ENCODE assay signal across 25 mouse cellular contexts in genomic region chr2:3108834-3109233, GRCm38 (mm10). TPM values are rescaled to one million over a fixed set of nuclear protein-coding genes. Genes with fewer than 3 reads are reported as not detected.
DNase-seq lines count a peak whose midpoint lies in the region; ATAC-seq and TF ChIP-seq lines count a peak whose summit lies in the region.
"Had no signal": no experiment of that assay in that cellular context is flagged by ENCODE, and none has a peak within 500 bp of the region (broad histone marks: within the 10 kb centered on the region; RNA-seq: fewer than 3 reads in every experiment).

No protein-coding gene starts in this region.

- peak; percentile 94 for DNase-seq in heart, adult 11 months
- DNase-seq in heart, postnatal 36 days = no peak
- DNase-seq in kidney, adult 2 months = peak; percentile 36
- DNase-seq in kidney, adult 8-10 months = no peak
- DNase-seq in lung, postnatal 0 days (ENCODE audit: low spot score) = no peak
- no peak for DNase-seq in lung, postnatal 10 days
- DNase-seq in layer of hippocampus, adult 11-12 months (ENCODE audit: low spot score) = no peak
- DNase-seq: adrenal gland, postnatal 10 days; adrenal gland, postnatal 36 days; B cell, adult 2 months; cerebellum, adult 18-20 months; cerebellum, adult 9-10 months; cerebellum, postnatal 14 days; gastrocnemius, postnatal 14 days had no signal

- no peak overlapping the region for H3K4me3 ChIP-seq in kidney, adult 2 months (ENCODE audit: insufficient read depth, low read depth, low read length)
- H3K4me3 ChIP-seq in lung, postnatal 0 days (ENCODE audit: low read depth, low read length) = no peak overlapping the region
- H3K4me3 ChIP-seq: forebrain, embryonic 10.5 days; forebrain, embryonic 13.5 days; heart, embryonic 12.5 days; heart, embryonic 15.5 days; hindbrain, embryonic 10.5 days; hindbrain, embryonic 13.5 days had no signal

- TF ChIP-seq POLR2A in kidney, adult 2 months (IDR thresholded peaks at IDR 0.05; ENCODE audit: low read depth, low read length) = no peak

- H3K4me1 ChIP-seq in kidney, adult 2 months (ENCODE audit: control insufficient read depth, insufficient read depth, low read length) = no peaks in the 10 kb centered on the region
- H3K4me1 ChIP-seq in lung, postnatal 0 days (ENCODE audit: insufficient read depth, low read depth, low read length) = no peaks in the 10 kb centered on the region
- H3K4me1 ChIP-seq: forebrain, embryonic 10.5 days; forebrain, embryonic 13.5 days; heart, embryonic 15.5 days; hindbrain, embryonic 10.5 days; hindbrain, embryonic 13.5 days had no signal

- peak overlapping the region; percentile 60; the same call in 1 of the 2 replicates for H3K27ac ChIP-seq in kidney, adult 2 months (ENCODE audit: insufficient read depth, low read depth, low read length)
- H3K27ac ChIP-seq in lung, postnatal 0 days (ENCODE audit: low read length) = no peak overlapping the region
- H3K27ac ChIP-seq: forebrain, embryonic 10.5 days; forebrain, embryonic 13.5 days; heart, embryonic 15.5 days; hindbrain, embryonic 10.5 days; hindbrain, embryonic 13.5 days had no signal

- intact Hi-C loops in heart, postnatal 36 days (cut with DNase I) = no loop called here

- no peak for ATAC-seq in lung, postnatal 0 days
- ATAC-seq: forebrain, embryonic 13.5 days; forebrain, embryonic 16.5 days; hindbrain, embryonic 16.5 days; Patski had no signal

- no peak for TF ChIP-seq CTCF in kidney, adult 2 months (conservative IDR thresholded peaks at IDR 0.05; ENCODE audit: insufficient read depth, insufficient read length, low read depth, low read length)
- TF ChIP-seq CTCF in lung, postnatal 0 days (IDR thresholded peaks at IDR 0.05) = no peak

- no peak overlapping the region for H3K4me2 ChIP-seq in lung, postnatal 0 days (replicated peaks; ENCODE audit: low read depth, low read length)
- H3K4me2 ChIP-seq: forebrain, embryonic 13.5 days; heart, embryonic 12.5 days; heart, embryonic 15.5 days; hindbrain, embryonic 13.5 days had no signal

- peak; percentile 77 for TF ChIP-seq EP300 in lung, postnatal 0 days (IDR thresholded peaks at IDR 0.05)

- no peaks in the 10 kb centered on the region for H3K27me3 ChIP-seq in kidney, adult 2 months (replicated peaks; ENCODE audit: control insufficient read depth, insufficient read depth, low read length)
- no peaks in the 10 kb centered on the region for H3K27me3 ChIP-seq in lung, postnatal 0 days (replicated peaks; ENCODE audit: insufficient read depth, low read length)
- H3K27me3 ChIP-seq: CH12.LX; forebrain, embryonic 13.5 days; heart, embryonic 12.5 days; heart, embryonic 15.5 days; hindbrain, embryonic 13.5 days had no signal

- H3K9ac ChIP-seq in lung, postnatal 0 days (replicated peaks; ENCODE audit: low read depth) = no peak overlapping the region
- H3K9ac ChIP-seq: forebrain, embryonic 13.5 days; heart, embryonic 12.5 days; heart, embryonic 15.5 days; hindbrain, embryonic 13.5 days had no signal

- WGBS in kidney, adult 2 months = 70% methylated on average over 1 of the region's 1 CpGs
- WGBS in lung, postnatal 0 days = 56% methylated on average over 1 of the region's 1 CpGs

- H3K9me3 ChIP-seq in lung, postnatal 0 days (ENCODE audit: low read length) = no peaks in the 10 kb centered on the region
- H3K9me3 ChIP-seq: forebrain, embryonic 10.5 days; forebrain, embryonic 13.5 days; G1E; heart, embryonic 12.5 days; heart, embryonic 15.5 days; hindbrain, embryonic 10.5 days; hindbrain, embryonic 13.5 days had no signal

- H3K36me3 ChIP-seq in kidney, adult 2 months (ENCODE audit: control insufficient read depth, insufficient read depth, low read length) = no peaks in the 10 kb centered on the region
- no peaks in the 10 kb centered on the region for H3K36me3 ChIP-seq in lung, postnatal 0 days (ENCODE audit: insufficient read depth, low read length)
- H3K36me3 ChIP-seq: forebrain, embryonic 10.5 days; G1E; heart, embryonic 12.5 days; heart, embryonic 15.5 days; hindbrain, embryonic 10.5 days; hindbrain, embryonic 13.5 days had no signal

RNA-seq across cellular contexts. Expression of gene Fam171a1, which starts 5.2 kb away (rescaled TPM):
- 10 to 100 TPM; 15.4 to 17.9 TPM for total RNA-seq in heart, postnatal 36 days (2021)
- 21.7 and 23.7 TPM in 2 replicates for polyA plus RNA-seq in kidney, adult 2 months (2012; rRNA removed)
- polyA plus RNA-seq in lung, postnatal 0 days (2015; fragmentation: Nextera tagmentation; extraction: Ambion mirVana) = 39.6 and 44.7 TPM in 2 replicates
- polyA plus RNA-seq: G1E had no signal

Comparison
In these comparisons a context has a peak if more than half of its experiments do, and no peak if none do; other contexts are left out.
1. DNase-seq: peak in heart, adult 11 months (single experiment) and kidney, adult 2 months (single experiment); none in heart, postnatal 36 days (0 of 2), kidney, adult 8-10 months (0 of 2), lung, postnatal 0 days (single experiment), lung, postnatal 10 days (single experiment) and layer of hippocampus, adult 11-12 months (single experiment).